Mouse (Mus musculus): ENCODE measurements around the gene Abca5. TPM values are rescaled to one million over a fixed set of nuclear protein-coding genes. Genes with fewer than 3 reads are reported as not detected.

Abca5 gene
- polyA plus RNA-seq (2012; rRNA removed) (0.19 and 0.23 TPM in 2 replicates), polyA plus RNA-seq (2014; fragmentation: Nextera tagmentation; extraction: Ambion mirVana) (0.58 and 1.4 TPM in 2 replicates)

DNA sequence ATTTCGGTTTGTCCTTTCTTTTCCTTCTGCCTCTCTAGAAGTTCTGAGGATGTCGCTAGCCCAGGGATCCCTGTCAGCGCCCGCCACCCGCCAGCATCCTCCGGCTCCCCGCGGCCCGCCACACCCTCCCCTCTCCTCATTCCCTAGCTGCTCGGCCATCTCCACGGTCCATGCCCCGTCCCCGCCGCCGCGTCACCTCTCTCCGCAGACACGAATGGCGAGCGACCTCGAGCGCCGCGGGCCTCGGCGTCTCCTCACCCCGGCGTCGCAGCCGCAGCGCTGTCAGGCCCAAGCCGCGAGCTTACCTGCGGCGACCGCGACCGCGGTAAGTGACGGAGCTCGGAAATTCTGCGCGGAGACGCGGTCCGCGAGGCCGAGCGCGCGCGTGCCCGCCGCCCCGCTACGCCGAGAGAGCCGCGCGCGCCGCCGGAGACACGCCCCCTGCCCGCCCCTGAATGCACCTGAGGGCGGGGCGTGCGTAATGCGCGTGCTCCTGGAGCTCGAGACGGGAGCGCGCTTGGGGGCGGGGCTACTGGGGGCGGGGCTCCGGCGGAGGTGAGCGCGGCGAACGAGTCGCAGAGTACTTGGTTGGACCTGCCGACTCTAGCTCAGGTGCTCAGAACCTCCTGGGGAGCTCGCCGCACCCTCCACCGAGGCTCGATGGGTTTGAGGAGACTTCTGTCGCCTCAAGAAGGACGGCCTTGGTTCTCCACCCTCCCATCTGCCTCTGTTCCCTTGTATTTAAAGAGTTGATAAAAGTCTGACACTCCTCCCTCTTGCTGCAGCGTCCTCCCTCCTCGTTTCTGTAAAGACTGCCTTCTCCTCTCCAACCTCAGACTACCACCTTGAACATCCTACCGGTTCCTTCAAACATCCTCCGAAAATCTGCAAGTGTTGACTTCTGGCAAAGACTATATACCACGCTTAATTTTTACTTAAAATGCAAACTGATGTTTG, at the start of gene Abca5:
Gene Abca5 (minus strand): TSS at position 428 of the 957 bp plus-strand sequence.
- under 1% methylated on average over 95 of the region's 95 CpGs for WGBS (ENCODE audit: insufficient replicate concordance)
- H3K27me3 ChIP-seq (ENCODE audit: control insufficient read depth, insufficient read depth, low read length) = peaks cover 15% of the 10 kb centered on the region
- ATAC-seq (ENCODE audit: insufficient read depth) (peak; percentile 95), DNase-seq (ENCODE audit: low read depth in 3 of 3, low spot score in 3 of 3) (peak; percentile 68 to 73 (median 72))
- H3K9me3 ChIP-seq (ENCODE audit: control insufficient read depth, low read length) = no peaks in the 10 kb centered on the region
- H3K4me3 ChIP-seq (ENCODE audit: insufficient read depth in 1 of 2, low read depth in 2 of 2, low read length in 2 of 2) = peak within 1 kb of the TSS; percentile 71 to 92
- H3K4me2 ChIP-seq (ENCODE audit: low read depth) = peak within 1 kb of the TSS; percentile 86
- peak within 1 kb of the TSS; percentile 53 for H3K9ac ChIP-seq (replicated peaks)
- H3K4me1 ChIP-seq (replicated peaks; ENCODE audit: control insufficient read depth in 2 of 2, insufficient read depth in 2 of 2, low read length in 1 of 2) = 0 out of 4 replicates have a peak, but pooled peaks cover 0 to 2% of the 10 kb centered on the region in 2 experiments
- TF ChIP-seq EP300 (IDR thresholded peaks at IDR 0.05; ENCODE audit: low read depth) = no peak
- no peak for TF ChIP-seq CTCF (IDR thresholded peaks at IDR 0.05; ENCODE audit: low read depth)
- H3K36me3 ChIP-seq (replicated peaks; ENCODE audit: control insufficient read depth, insufficient read depth, low read depth) = no peaks in the 10 kb centered on the region
- no peak within 1 kb of the TSS for H3K27ac ChIP-seq

DNA sequence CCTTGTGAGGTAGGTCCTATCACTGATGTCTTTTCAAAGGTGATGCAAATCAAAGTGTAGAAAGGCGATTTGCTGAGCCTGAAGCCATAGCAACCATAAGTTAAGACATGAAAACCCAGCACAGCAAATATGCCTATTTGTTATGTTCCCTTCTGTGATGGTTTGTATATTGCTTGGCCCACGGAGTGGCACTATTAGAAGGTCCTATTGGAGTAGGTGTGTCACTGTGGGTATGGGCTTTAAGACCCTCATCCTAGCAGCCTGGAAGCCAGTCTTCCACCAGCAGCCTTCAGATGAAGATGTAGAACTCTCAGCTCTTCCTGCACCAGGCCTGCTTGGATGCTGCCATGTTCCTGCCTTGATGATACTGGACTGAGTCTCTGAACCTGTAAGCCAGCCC, 48.0 kb upstream of the Abca5 start:
- H3K36me3 ChIP-seq (replicated peaks; ENCODE audit: control insufficient read depth, insufficient read depth, low read depth) = no peaks in the 10 kb centered on the region
- DNase-seq (ENCODE audit: low read depth in 3 of 3, low spot score in 3 of 3) = no peak
- H3K4me1 ChIP-seq (replicated peaks; ENCODE audit: control insufficient read depth in 2 of 2, insufficient read depth in 2 of 2, low read length in 1 of 2) = peaks cover 0 to 1% of the 10 kb centered on the region in 2 experiments; a peak in 1 of 4 replicates
- WGBS (ENCODE audit: insufficient replicate concordance) = 53% methylated on average over 2 of the region's 2 CpGs
- H3K4me2 ChIP-seq (ENCODE audit: low read depth) = no peak overlapping the region
- H3K4me3 ChIP-seq (ENCODE audit: insufficient read depth in 1 of 2, low read depth in 2 of 2, low read length in 2 of 2) = no peak overlapping the region
- TF ChIP-seq EP300 (IDR thresholded peaks at IDR 0.05; ENCODE audit: low read depth) (no peak), CTCF (IDR thresholded peaks at IDR 0.05; ENCODE audit: low read depth) (no peak)
- no peaks in the 10 kb centered on the region for H3K9me3 ChIP-seq (ENCODE audit: control insufficient read depth, low read length)
- no peaks in the 10 kb centered on the region for H3K27me3 ChIP-seq (ENCODE audit: control insufficient read depth, insufficient read depth, low read length)
- no peak for ATAC-seq (ENCODE audit: insufficient read depth)
- no peak overlapping the region for H3K9ac ChIP-seq (replicated peaks)
- no peak overlapping the region for H3K27ac ChIP-seq

DNA sequence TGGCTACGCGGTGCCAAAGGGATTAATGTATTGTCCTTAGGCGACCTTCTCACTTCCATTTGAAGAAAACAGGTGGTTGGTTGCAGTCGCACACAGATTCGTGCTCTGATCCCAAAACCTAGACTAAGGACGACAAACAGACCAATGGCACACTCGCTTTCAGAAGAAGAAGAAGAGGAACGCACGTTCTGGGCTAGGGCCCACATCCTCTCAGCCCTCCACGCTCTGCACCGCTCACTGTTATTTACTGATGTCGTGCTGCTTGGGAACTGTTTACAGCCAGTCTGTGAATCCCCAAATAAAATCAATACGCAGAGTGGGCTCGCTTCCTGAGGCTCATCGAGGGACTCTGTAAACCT, 42.8 kb upstream of the Abca5 start:
- Histone ChIP-seq H3K9me3 (ENCODE audit: control insufficient read depth, low read length) (no peaks in the 10 kb centered on the region), H3K27me3 (ENCODE audit: control insufficient read depth, insufficient read depth, low read length) (no peaks in the 10 kb centered on the region), H3K4me1 (replicated peaks; ENCODE audit: control insufficient read depth in 2 of 2, insufficient read depth in 2 of 2, low read length in 1 of 2) (peaks cover 4 to 11% of the 10 kb centered on the region in 2 experiments; a peak in 3 of 4 replicates), H3K4me2 (ENCODE audit: low read depth) (peak overlapping the region; percentile 72), H3K4me3 (ENCODE audit: insufficient read depth in 1 of 2, low read depth in 2 of 2, low read length in 2 of 2) (peak overlapping the region; percentile 41 to 53), H3K36me3 (replicated peaks; ENCODE audit: control insufficient read depth, insufficient read depth, low read depth) (no peaks in the 10 kb centered on the region), H3K27ac (no peak overlapping the region), H3K9ac (replicated peaks) (peak overlapping the region; percentile 18)
- WGBS (ENCODE audit: insufficient replicate concordance) = 21% methylated on average over 15 of the region's 15 CpGs
- ATAC-seq (ENCODE audit: insufficient read depth) = peak; percentile 38; the same call in 1 of the 2 replicates
- no peak for TF ChIP-seq CTCF (IDR thresholded peaks at IDR 0.05; ENCODE audit: low read depth)
- TF ChIP-seq EP300 (IDR thresholded peaks at IDR 0.05; ENCODE audit: low read depth) = no peak
- no peak for DNase-seq (ENCODE audit: low read depth in 3 of 3, low spot score in 3 of 3)

DNA sequence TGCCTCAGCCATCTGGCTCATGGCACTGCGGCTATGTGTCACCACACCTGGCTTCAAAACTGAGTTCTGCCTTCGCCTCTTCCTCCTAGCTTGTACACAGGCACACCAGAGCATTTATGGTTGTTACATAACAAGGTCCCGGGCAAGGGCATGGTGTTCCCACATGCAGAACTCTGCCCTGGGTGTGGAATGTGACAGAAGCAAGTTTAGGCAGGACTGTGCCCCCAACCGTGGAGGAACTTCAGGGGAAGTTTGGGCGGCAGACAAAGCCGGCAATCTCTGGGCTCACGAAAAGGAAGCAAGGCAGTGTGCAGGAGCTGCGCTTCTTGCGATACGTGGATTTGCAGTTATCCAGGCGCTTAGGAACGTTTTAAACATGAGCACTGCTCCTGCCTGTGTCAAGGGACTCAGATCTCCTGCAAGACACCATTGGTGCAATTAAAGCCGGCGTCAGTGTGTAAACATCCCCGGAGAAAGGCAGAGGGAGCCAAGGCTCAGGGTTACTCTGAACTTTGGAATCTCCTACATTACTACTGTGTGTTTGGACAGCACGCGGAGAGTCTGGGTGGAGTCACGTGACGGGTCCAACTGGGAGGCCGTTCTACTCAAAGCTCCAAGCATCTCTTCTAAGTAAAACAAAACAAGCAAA, 42.3 kb upstream of the Abca5 start:
- DNase-seq (ENCODE audit: low read depth in 3 of 3, low spot score in 3 of 3) = peak in 1 of 3 experiments; percentile 30
- Histone ChIP-seq H3K27ac (no peak overlapping the region), H3K9me3 (ENCODE audit: control insufficient read depth, low read length) (no peaks in the 10 kb centered on the region), H3K9ac (replicated peaks) (no peak overlapping the region), H3K4me1 (replicated peaks; ENCODE audit: control insufficient read depth in 2 of 2, insufficient read depth in 2 of 2, low read length in 1 of 2) (peaks cover 4 to 11% of the 10 kb centered on the region in 2 experiments; a peak in 3 of 4 replicates), H3K4me2 (ENCODE audit: low read depth) (peak overlapping the region; percentile 72), H3K4me3 (ENCODE audit: insufficient read depth in 1 of 2, low read depth in 2 of 2, low read length in 2 of 2) (peak overlapping the region; percentile 41 to 53), H3K36me3 (replicated peaks; ENCODE audit: control insufficient read depth, insufficient read depth, low read depth) (no peaks in the 10 kb centered on the region), H3K27me3 (ENCODE audit: control insufficient read depth, insufficient read depth, low read length) (no peaks in the 10 kb centered on the region)
- peak; percentile 82 for ATAC-seq (ENCODE audit: insufficient read depth)
- TF ChIP-seq CTCF (IDR thresholded peaks at IDR 0.05; ENCODE audit: low read depth) = no peak
- no peak for TF ChIP-seq EP300 (IDR thresholded peaks at IDR 0.05; ENCODE audit: low read depth)
- 7% methylated on average over 20 of the region's 20 CpGs for WGBS (ENCODE audit: insufficient replicate concordance)

Measured in liver, embryonic 14.5 days (tissue).